Mouse (Mus musculus): ENCODE results near the gene Slc38a6.

- TF ChIP-seq CTCF (IDR thresholded peaks at IDR 0.05; ENCODE audit: borderline replicate concordance, control insufficient read depth, extremely low read depth, insufficient read depth, low read length, poor library complexity), result no peak
- no peak for TF ChIP-seq POLR2A (IDR thresholded peaks at IDR 0.05; ENCODE audit: control insufficient read depth, extremely low read depth, insufficient read depth, low read length, poor library complexity)
Observed at GRCm38 (mm10) chr12:73259269-73259668, 27.3 kb upstream of the Slc38a6 start.
